In genomic region chr7:101323141-101323594, GRCm38 (mm10) we compare ENCODE assay signal across 8 mouse cellular contexts. TPM values are rescaled to one million over a fixed set of nuclear protein-coding genes. Genes with fewer than 3 reads are reported as not detected.
DNase-seq lines count a peak whose midpoint lies in the region; ATAC-seq and TF ChIP-seq lines count a peak whose summit lies in the region.

No protein-coding gene starts in this region.

- 59% methylated on average over 4 of the region's 4 CpGs for WGBS in hindbrain, embryonic 16.5 days
- 71% methylated on average over 4 of the region's 4 CpGs for WGBS in hindbrain, embryonic 10.5 days
- WGBS in intestine, postnatal 0 days, result 44% methylated on average over 4 of the region's 4 CpGs
- WGBS in liver, embryonic 16.5 days (ENCODE audit: insufficient replicate concordance), result 37% methylated on average over 4 of the region's 4 CpGs
- WGBS in forebrain, embryonic 14.5 days, result 61% methylated on average over 4 of the region's 4 CpGs

- H3K9me3 ChIP-seq in hindbrain, embryonic 16.5 days (ENCODE audit: control insufficient read depth, low read length), result no peaks in the 10 kb centered on the region
- H3K9me3 ChIP-seq in hindbrain, embryonic 10.5 days, result no peaks in the 10 kb centered on the region
- H3K9me3 ChIP-seq in intestine, postnatal 0 days (ENCODE audit: control insufficient read depth), result no peaks in the 10 kb centered on the region
- no peaks in the 10 kb centered on the region for H3K9me3 ChIP-seq in liver, embryonic 16.5 days (replicated peaks; ENCODE audit: control insufficient read depth, low read length)
- no peaks in the 10 kb centered on the region for H3K9me3 ChIP-seq in forebrain, embryonic 14.5 days (replicated peaks; ENCODE audit: control insufficient read depth, low read length)

- H3K4me1 ChIP-seq in hindbrain, embryonic 16.5 days (ENCODE audit: control insufficient read depth, insufficient read depth, low read depth, low read length), result peaks cover 15% of the 10 kb centered on the region
- peaks cover 37% of the 10 kb centered on the region for H3K4me1 ChIP-seq in hindbrain, embryonic 10.5 days (replicated peaks)
- peaks cover 16% of the 10 kb centered on the region; the same call in 1 of the 2 replicates for H3K4me1 ChIP-seq in intestine, postnatal 0 days (replicated peaks; ENCODE audit: control insufficient read depth, insufficient read depth, low read length)
- H3K4me1 ChIP-seq in liver, embryonic 16.5 days (ENCODE audit: control insufficient read depth, low read depth, low read length), result peaks cover 51% of the 10 kb centered on the region
- peaks cover 7% of the 10 kb centered on the region; the same call in 1 of the 2 replicates for H3K4me1 ChIP-seq in forebrain, embryonic 14.5 days (ENCODE audit: control insufficient read depth, insufficient read depth, low read length)

- H3K9ac ChIP-seq in hindbrain, embryonic 16.5 days (ENCODE audit: low read depth, low read length), result no peak overlapping the region
- H3K9ac ChIP-seq in intestine, postnatal 0 days (ENCODE audit: low read depth, low read length), result 0 out of 2 replicates have a peak overlapping the region, but pooled peaks have one; percentile 34
- H3K9ac ChIP-seq in liver, embryonic 16.5 days (ENCODE audit: low read depth, low read length), result peak overlapping the region; percentile 48
- no peak overlapping the region for H3K9ac ChIP-seq in forebrain, embryonic 14.5 days (ENCODE audit: low read length)

- H3K27ac ChIP-seq in hindbrain, embryonic 16.5 days (ENCODE audit: low read depth, low read length), result no peak overlapping the region
- H3K27ac ChIP-seq in hindbrain, embryonic 10.5 days, result no peak overlapping the region
- peak overlapping the region; percentile 46 for H3K27ac ChIP-seq in intestine, postnatal 0 days (ENCODE audit: low read depth, low read length)
- peak overlapping the region; percentile 86 for H3K27ac ChIP-seq in liver, embryonic 16.5 days (ENCODE audit: low read length)
- no peak overlapping the region for H3K27ac ChIP-seq in forebrain, embryonic 14.5 days (ENCODE audit: low read depth, low read length)

- ATAC-seq in hindbrain, embryonic 16.5 days, result 0 out of 2 replicates have a peak, but pooled peaks have one; percentile 12
- ATAC-seq in intestine, postnatal 0 days, result peak; percentile 46
- ATAC-seq in liver, embryonic 16.5 days (ENCODE audit: low read depth), result peak; percentile 52
- ATAC-seq in forebrain, embryonic 14.5 days, result no peak

- no peak overlapping the region for H3K4me3 ChIP-seq in hindbrain, embryonic 16.5 days (ENCODE audit: low read length)
- no peak overlapping the region for H3K4me3 ChIP-seq in hindbrain, embryonic 10.5 days
- H3K4me3 ChIP-seq in intestine, postnatal 0 days (ENCODE audit: low read depth, low read length), result peak overlapping the region; percentile 86
- peak overlapping the region; percentile 76 for H3K4me3 ChIP-seq in liver, embryonic 16.5 days (ENCODE audit: low read depth, low read length)
- no peak overlapping the region for H3K4me3 ChIP-seq in forebrain, embryonic 14.5 days (ENCODE audit: low read depth, low read length)

- H3K4me2 ChIP-seq in hindbrain, embryonic 16.5 days (ENCODE audit: low read length), result no peak overlapping the region
- H3K4me2 ChIP-seq in intestine, postnatal 0 days (replicated peaks; ENCODE audit: low read depth), result peak overlapping the region; percentile 90
- H3K4me2 ChIP-seq in liver, embryonic 16.5 days (ENCODE audit: low read depth, low read length), result peak overlapping the region; percentile 93
- no peak overlapping the region for H3K4me2 ChIP-seq in forebrain, embryonic 14.5 days (ENCODE audit: low read length)

- no peak for DNase-seq in hindbrain, embryonic 10.5 days (ENCODE audit: low spot score)
- DNase-seq in cerebellum, adult 9-11 months, result peak; percentile 68
- DNase-seq in urinary bladder, postnatal 4 days (ENCODE audit: low spot score in 2 of 2), result no peak
- DNase-seq in forebrain, embryonic 14.5 days (ENCODE audit: low spot score), result no peak
- no peak for DNase-seq in frontal cortex, postnatal 25 days (ENCODE audit: low spot score in 2 of 2)

- H3K36me3 ChIP-seq in hindbrain, embryonic 16.5 days (ENCODE audit: control insufficient read depth, insufficient read depth, low read length), result no peaks in the 10 kb centered on the region
- H3K36me3 ChIP-seq in hindbrain, embryonic 10.5 days, result no peaks in the 10 kb centered on the region
- H3K36me3 ChIP-seq in intestine, postnatal 0 days (ENCODE audit: control insufficient read depth, insufficient read depth), result peaks cover 5% of the 10 kb centered on the region; the same call in 1 of the 2 replicates
- no peaks in the 10 kb centered on the region; the same call in 1 of the 2 replicates for H3K36me3 ChIP-seq in liver, embryonic 16.5 days (ENCODE audit: control insufficient read depth, insufficient read depth)
- H3K36me3 ChIP-seq in forebrain, embryonic 14.5 days (ENCODE audit: control insufficient read depth, insufficient read depth, low read length), result no peaks in the 10 kb centered on the region

- H3K27me3 ChIP-seq in hindbrain, embryonic 16.5 days (replicated peaks; ENCODE audit: control insufficient read depth, insufficient read depth, low read length), result peaks cover 2% of the 10 kb centered on the region; the same call in 1 of the 2 replicates
- peaks cover 61% of the 10 kb centered on the region for H3K27me3 ChIP-seq in hindbrain, embryonic 10.5 days (ENCODE audit: insufficient read depth, poor library complexity, severe bottlenecking)
- H3K27me3 ChIP-seq in intestine, postnatal 0 days (replicated peaks; ENCODE audit: control insufficient read depth, insufficient read depth, low read length), result no peaks in the 10 kb centered on the region
- H3K27me3 ChIP-seq in liver, embryonic 16.5 days (ENCODE audit: control insufficient read depth, insufficient read depth, low read depth, low read length), result no peaks in the 10 kb centered on the region
- H3K27me3 ChIP-seq in forebrain, embryonic 14.5 days (replicated peaks; ENCODE audit: control insufficient read depth, insufficient read depth, low read length), result peaks cover 4% of the 10 kb centered on the region; the same call in 1 of the 2 replicates

- peak; percentile 46 for TF ChIP-seq CTCF in intestine, postnatal 0 days (IDR thresholded peaks at IDR 0.05; ENCODE audit: low read depth)

RNA-seq across cellular contexts. Expression of gene Stard10, which starts 6.3 kb away (rescaled TPM):
- 11.9 and 13.8 TPM in 2 replicates for polyA plus RNA-seq in hindbrain, embryonic 16.5 days (2015; fragmentation: Nextera tagmentation; extraction: Ambion mirVana)
- polyA plus RNA-seq in hindbrain, embryonic 10.5 days (2016; fragmentation: Nextera tagmentation; extraction: Ambion mirVana), result 9.8 and 10.4 TPM in 2 replicates
- 63.7 and 71.7 TPM in 2 replicates for polyA plus RNA-seq in intestine, postnatal 0 days (2015; fragmentation: Nextera tagmentation; extraction: Ambion mirVana)
- polyA plus RNA-seq in liver, embryonic 16.5 days (2015; fragmentation: Nextera tagmentation; extraction: Ambion mirVana), result 128 and 142 TPM in 2 replicates
- polyA plus RNA-seq in forebrain, embryonic 14.5 days (2014; fragmentation: Nextera tagmentation; extraction: Ambion mirVana), result 8.0 and 8.1 TPM in 2 replicates

RNA-seq across cellular contexts. Expression of gene Atg16l2, which starts 21.1 kb away (rescaled TPM):
- polyA plus RNA-seq in hindbrain, embryonic 16.5 days (2015; fragmentation: Nextera tagmentation; extraction: Ambion mirVana), result 33.5 and 34.0 TPM in 2 replicates
- 13.8 and 20.1 TPM in 2 replicates for polyA plus RNA-seq in hindbrain, embryonic 10.5 days (2016; fragmentation: Nextera tagmentation; extraction: Ambion mirVana)
- 5.2 and 6.2 TPM in 2 replicates for polyA plus RNA-seq in intestine, postnatal 0 days (2015; fragmentation: Nextera tagmentation; extraction: Ambion mirVana)
- polyA plus RNA-seq in liver, embryonic 16.5 days (2015; fragmentation: Nextera tagmentation; extraction: Ambion mirVana), result 7.2 and 7.6 TPM in 2 replicates
- 13.5 and 17.8 TPM in 2 replicates for polyA plus RNA-seq in forebrain, embryonic 14.5 days (2014; fragmentation: Nextera tagmentation; extraction: Ambion mirVana)

RNA-seq across cellular contexts. Expression of gene Arap1, which starts 24.7 kb away (rescaled TPM):
- polyA plus RNA-seq in hindbrain, embryonic 16.5 days (2015; fragmentation: Nextera tagmentation; extraction: Ambion mirVana), result 12.8 and 13.8 TPM in 2 replicates
- polyA plus RNA-seq in hindbrain, embryonic 10.5 days (2016; fragmentation: Nextera tagmentation; extraction: Ambion mirVana), result 14.7 and 19.2 TPM in 2 replicates
- 31.2 and 35.3 TPM in 2 replicates for polyA plus RNA-seq in intestine, postnatal 0 days (2015; fragmentation: Nextera tagmentation; extraction: Ambion mirVana)
- polyA plus RNA-seq in liver, embryonic 16.5 days (2015; fragmentation: Nextera tagmentation; extraction: Ambion mirVana), result 17.3 and 22.5 TPM in 2 replicates
- 5.8 and 6.5 TPM in 2 replicates for polyA plus RNA-seq in forebrain, embryonic 14.5 days (2014; fragmentation: Nextera tagmentation; extraction: Ambion mirVana)

Comparison
In these comparisons a context has a peak if more than half of its experiments do, and no peak if none do; other contexts are left out.
1. H3K27ac ChIP-seq: peak in intestine, postnatal 0 days (single experiment) and liver, embryonic 16.5 days (single experiment); none in hindbrain, embryonic 16.5 days (single experiment), hindbrain, embryonic 10.5 days (single experiment) and forebrain, embryonic 14.5 days (single experiment).
2. H3K4me2 ChIP-seq: peak in intestine, postnatal 0 days (single experiment) and liver, embryonic 16.5 days (single experiment); none in hindbrain, embryonic 16.5 days (single experiment) and forebrain, embryonic 14.5 days (single experiment).
3. H3K4me3 ChIP-seq: peak in intestine, postnatal 0 days (single experiment) and liver, embryonic 16.5 days (single experiment); none in hindbrain, embryonic 16.5 days (single experiment), hindbrain, embryonic 10.5 days (single experiment) and forebrain, embryonic 14.5 days (single experiment).
4. H3K9ac ChIP-seq: peak in intestine, postnatal 0 days (single experiment) and liver, embryonic 16.5 days (single experiment); none in hindbrain, embryonic 16.5 days (single experiment) and forebrain, embryonic 14.5 days (single experiment).